Mouse (Mus musculus) forebrain, embryonic 11.5 days (tissue): ENCODE data around the gene Zmym1. TPM values are rescaled to one million over a fixed set of nuclear protein-coding genes. Genes with fewer than 3 reads are reported as not detected.

Source experiments
- ATAC-seq: fragments of 200-750 bp; cut with Nextera tagmentation; replicated peaks from 2 replicates; pipeline ENCODE4 v1.8.0; 2017; ENCODE audit warnings: moderate TSS enrichment; ENCODE audit not compliant: low FRiP score
- DNase-seq: peaks from one replicate; pipeline ENCODE4 v3.0.0-alpha.2; 2017; ENCODE audit warnings: low spot score
- H3K27ac ChIP-seq: fragments of 300-500 bp; sonication (generic); 2 replicates; pipeline ENCODE4 v1.5.1; 2014; ENCODE audit warnings: low read depth, low read length
- H3K27me3 ChIP-seq: fragments of 300-500 bp; sonication (generic); 2 replicates; pipeline ENCODE4 v1.6.1; 2014; ENCODE audit warnings: mild to moderate bottlenecking, low read length, mixed read lengths; ENCODE audit not compliant: control insufficient read depth, insufficient read depth
- H3K36me3 ChIP-seq: fragments of 300-500 bp; sonication (generic); 2 replicates; pipeline ENCODE4 v1.6.1; 2014; ENCODE audit warnings: mild to moderate bottlenecking, low read length, moderate library complexity, mixed read lengths; ENCODE audit not compliant: control insufficient read depth, insufficient read depth
- H3K4me1 ChIP-seq: fragments of 300-500 bp; sonication (generic); replicated peaks from 2 replicates; pipeline ENCODE4 v1.6.1; 2014; ENCODE audit warnings: low read length, mixed read lengths; ENCODE audit not compliant: control insufficient read depth, insufficient read depth
- H3K4me2 ChIP-seq: fragments of 300-500 bp; sonication (generic); 2 replicates; pipeline ENCODE4 v1.6.1; 2014; ENCODE audit warnings: low read depth, mild to moderate bottlenecking, low read length, moderate library complexity, mixed read lengths; ENCODE audit not compliant: severe bottlenecking
- H3K4me3 ChIP-seq: fragments of 300-500 bp; sonication (generic); 2 replicates; pipeline ENCODE4 v1.5.1; 2014; ENCODE audit warnings: low read depth, low read length
- H3K9ac ChIP-seq: fragments of 300-500 bp; sonication (generic); 2 replicates; pipeline ENCODE4 v1.6.1; 2014; ENCODE audit warnings: low read length
- H3K9me3 ChIP-seq: fragments of 300-500 bp; sonication (generic); 2 replicates; pipeline ENCODE4 v1.6.1; 2016; ENCODE audit warnings: low read length, mixed read lengths; ENCODE audit not compliant: control insufficient read depth
- WGBS: fragments of 180-500 bp; shearing (Covaris S2); extraction: QIAGEN DNeasy Blood & Tissue Kit; methylation state at CpG from one replicate; pipeline ENCODE4 v1.1.7; 2014; 5-methylcytosine and 5-hydroxymethylcytosine counted together
- polyA plus RNA-seq: library from polyadenylated mRNA; unstranded; fragments of >200 nt; fragmentation: Nextera tagmentation; extraction: Ambion mirVana; gene quantifications from 2 replicates; pipeline ENCODE4 v1.2.1, GENCODE M21; 2014

The Zmym1 gene
- polyA plus RNA-seq, 1 experiment from 2014 or later, result 37.3 TPM

DNA sequence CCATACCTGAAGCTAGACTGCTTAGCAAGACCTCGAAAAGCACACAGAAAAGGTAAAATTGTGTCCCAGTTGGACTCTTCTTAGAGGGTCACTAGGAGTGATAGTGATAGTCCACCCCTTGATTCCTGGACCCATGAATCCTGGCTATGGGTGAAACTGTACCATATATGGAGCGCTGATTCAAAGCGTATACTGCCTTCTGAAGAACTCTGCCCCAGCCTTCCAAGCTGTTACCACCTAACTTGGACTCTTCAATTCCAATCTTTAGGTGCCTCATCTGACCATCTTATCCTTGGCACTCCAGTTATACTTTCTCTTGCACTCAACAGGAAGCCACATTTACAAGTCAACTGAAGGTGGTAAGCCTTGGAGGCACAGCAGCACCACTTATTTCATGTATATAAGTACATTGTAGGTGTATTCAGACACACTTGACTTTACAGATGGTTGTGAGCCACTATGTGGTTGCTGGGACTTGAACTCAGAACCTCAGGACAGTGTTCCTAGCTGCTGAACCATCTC lies 22.1 kb downstream of the Zmym1 start:
- H3K4me2 ChIP-seq, result no peak overlapping the region
- WGBS, result 90% methylated on average over 3 of the region's 3 CpGs
- peaks cover 19% of the 10 kb centered on the region for H3K36me3 ChIP-seq
- ATAC-seq (no peak), DNase-seq (no peak)
- H3K9me3 ChIP-seq, result no peaks in the 10 kb centered on the region
- no peak overlapping the region for H3K9ac ChIP-seq
- H3K4me1 ChIP-seq, result no peaks in the 10 kb centered on the region
- no peaks in the 10 kb centered on the region for H3K27me3 ChIP-seq
- no peak overlapping the region for H3K27ac ChIP-seq
- H3K4me3 ChIP-seq, result no peak overlapping the region

DNA sequence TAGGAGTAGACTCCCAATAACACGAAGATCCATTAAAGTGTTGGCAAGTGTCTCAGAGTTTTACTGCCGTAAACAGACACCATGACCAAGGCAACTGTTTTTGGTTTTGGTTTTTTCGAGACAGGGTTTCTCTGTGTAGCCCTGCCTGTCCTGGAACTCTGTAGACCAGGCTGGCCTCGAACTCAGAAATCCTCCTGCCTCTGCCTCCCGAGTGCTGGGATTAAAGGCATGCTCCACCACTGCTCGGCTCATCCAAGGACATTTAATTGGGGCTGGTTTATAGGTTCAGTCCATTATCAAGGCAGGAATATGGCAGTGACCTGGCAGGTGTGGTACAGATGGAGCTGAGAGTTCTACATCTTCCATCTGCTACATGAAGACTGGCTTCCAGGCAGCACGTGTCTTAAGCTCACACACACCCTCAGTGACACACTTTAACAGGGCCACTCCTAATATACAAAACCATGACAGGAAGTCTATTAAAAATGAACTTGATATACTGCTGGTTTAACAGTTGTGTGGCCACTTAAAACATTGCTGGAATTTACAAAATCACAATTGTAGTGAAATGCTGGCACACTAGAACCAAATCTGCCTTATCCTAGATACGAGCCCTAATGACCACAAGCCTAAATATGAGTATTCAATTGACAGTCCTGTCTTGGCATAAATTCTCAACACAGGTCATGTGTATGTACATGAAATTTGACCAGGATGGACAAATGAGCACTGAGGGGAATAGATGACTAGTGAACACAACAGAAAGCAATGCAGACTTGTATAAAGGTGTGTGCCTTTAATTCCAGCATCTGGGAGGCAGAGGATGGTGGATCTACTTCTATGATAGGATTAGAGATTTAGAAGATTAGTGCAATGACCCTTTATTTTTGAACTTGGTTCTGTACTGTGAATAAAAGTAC lies 22.8 kb downstream of the Zmym1 start:
- H3K27ac ChIP-seq, result no peak overlapping the region
- ATAC-seq (0 out of 2 replicates have a peak, but pooled peaks have one; percentile 35), DNase-seq (no peak)
- H3K4me1 ChIP-seq, result no peaks in the 10 kb centered on the region
- no peaks in the 10 kb centered on the region for H3K9me3 ChIP-seq
- no peaks in the 10 kb centered on the region for H3K27me3 ChIP-seq
- no peak overlapping the region for H3K9ac ChIP-seq
- H3K36me3 ChIP-seq, result peaks cover 25% of the 10 kb centered on the region
- WGBS, result 91% methylated on average over 8 of the region's 8 CpGs
- no peak overlapping the region for H3K4me2 ChIP-seq
- H3K4me3 ChIP-seq, result no peak overlapping the region

DNA sequence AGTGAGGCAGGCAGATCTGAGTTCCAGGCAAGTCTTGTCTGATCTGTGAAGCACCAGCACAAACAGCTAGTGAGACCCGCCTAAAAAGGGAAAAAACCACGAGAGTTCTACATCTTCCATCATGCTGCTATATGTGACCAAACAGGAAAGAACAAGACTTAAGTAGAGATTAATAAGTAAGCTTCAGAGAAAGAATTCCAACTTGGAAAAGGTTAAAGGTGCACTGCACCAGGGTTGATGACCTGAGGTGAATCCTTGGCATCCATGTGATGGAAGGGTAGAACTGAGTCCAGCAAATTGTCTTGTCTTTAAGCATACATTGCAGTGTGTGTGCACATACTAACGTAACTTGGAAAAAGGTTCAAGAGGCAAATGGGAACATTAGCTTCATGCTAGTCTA lies 23.8 kb downstream of the Zmym1 start:
- DNase-seq, result no peak
- no peaks in the 10 kb centered on the region for H3K27me3 ChIP-seq
- H3K9me3 ChIP-seq, result no peaks in the 10 kb centered on the region
- H3K4me3 ChIP-seq, result no peak overlapping the region
- no peak overlapping the region for H3K9ac ChIP-seq
- H3K4me1 ChIP-seq, result no peaks in the 10 kb centered on the region
- WGBS, result 91% methylated on average over 3 of the region's 3 CpGs
- no peak overlapping the region for H3K4me2 ChIP-seq
- H3K27ac ChIP-seq, result no peak overlapping the region
- H3K36me3 ChIP-seq, result peaks cover 30% of the 10 kb centered on the region
- no peak for ATAC-seq

DNA sequence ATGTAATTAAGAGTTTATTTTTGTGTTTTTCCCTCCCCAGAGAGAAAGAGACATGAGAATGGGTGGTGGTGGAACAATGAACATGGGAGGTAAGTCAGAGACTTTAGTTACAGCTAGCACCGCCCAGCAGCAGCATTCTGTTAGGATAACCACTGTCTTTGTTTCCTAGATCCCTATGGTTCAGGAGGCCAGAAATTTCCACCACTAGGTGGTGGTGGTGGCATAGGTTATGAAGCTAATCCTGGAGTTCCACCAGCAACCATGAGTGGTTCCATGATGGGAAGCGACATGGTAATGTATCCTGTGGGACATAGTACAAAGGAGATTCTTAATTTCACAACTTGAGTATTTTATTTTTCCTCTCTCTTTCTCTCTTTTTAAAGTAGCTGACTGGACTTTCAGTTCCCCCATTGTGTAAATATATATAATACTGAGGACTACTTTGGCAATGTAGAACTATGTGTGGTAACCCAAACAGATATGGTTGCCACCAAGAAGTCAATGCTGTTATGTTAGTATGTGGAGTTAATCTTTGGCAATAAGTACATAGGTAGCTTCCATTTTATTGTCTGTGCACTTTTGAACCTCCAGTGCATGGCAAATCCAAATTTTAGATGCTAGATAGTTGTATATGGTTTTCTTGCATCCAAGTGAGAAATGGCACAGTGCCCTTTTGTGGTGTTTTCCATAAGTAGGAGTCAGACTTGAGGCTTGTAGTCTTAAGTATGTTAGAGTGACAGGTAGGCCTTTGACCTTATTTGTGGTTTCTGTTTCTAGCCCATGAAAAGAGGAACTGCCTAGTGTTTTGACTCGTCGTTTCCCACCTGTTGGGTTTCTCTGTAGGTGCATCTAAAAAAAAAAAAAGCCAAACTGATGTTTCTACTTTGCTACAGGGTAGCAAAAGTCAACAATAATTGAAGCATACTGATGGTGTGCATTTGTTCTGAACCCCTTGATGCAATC lies 33.4 kb downstream of the Zmym1 start:
- Histone ChIP-seq H3K4me3 (no peak overlapping the region), H3K36me3 (peaks cover 34% of the 10 kb centered on the region), H3K27ac (no peak overlapping the region), H3K9me3 (no peaks in the 10 kb centered on the region), H3K9ac (no peak overlapping the region), H3K4me1 (peaks cover 9% of the 10 kb centered on the region; the same call in 1 of the 2 replicates), H3K4me2 (no peak overlapping the region), H3K27me3 (no peaks in the 10 kb centered on the region)
- no peak for ATAC-seq
- no peak for DNase-seq
- 81% methylated on average over 4 of the region's 4 CpGs for WGBS

DNA sequence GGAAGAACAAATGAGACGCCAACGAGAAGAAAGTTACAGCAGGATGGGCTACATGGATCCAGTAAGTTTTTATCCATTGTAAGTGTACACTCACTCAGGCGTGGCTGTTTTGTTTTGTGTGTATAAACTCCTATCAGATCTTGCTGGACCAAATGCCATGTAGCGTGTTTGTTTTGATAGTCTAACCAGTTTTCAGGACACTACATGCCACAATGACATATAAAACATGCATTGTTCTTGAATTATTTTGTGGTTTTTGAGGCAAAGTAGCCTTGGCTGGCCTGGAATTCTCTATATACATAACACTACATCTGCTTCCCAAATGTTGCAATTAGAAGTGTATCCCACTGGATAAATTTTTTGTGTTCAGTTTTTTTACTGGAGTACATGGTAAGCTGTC lies 34.1 kb downstream of the Zmym1 start:
- 96% methylated on average over 4 of the region's 4 CpGs for WGBS
- Histone ChIP-seq H3K4me3 (no peak overlapping the region), H3K9ac (no peak overlapping the region), H3K27ac (no peak overlapping the region), H3K36me3 (peaks cover 32% of the 10 kb centered on the region), H3K4me1 (peaks cover 9% of the 10 kb centered on the region; the same call in 1 of the 2 replicates), H3K4me2 (no peak overlapping the region), H3K27me3 (no peaks in the 10 kb centered on the region), H3K9me3 (no peaks in the 10 kb centered on the region)
- ATAC-seq (no peak), DNase-seq (no peak)

DNA sequence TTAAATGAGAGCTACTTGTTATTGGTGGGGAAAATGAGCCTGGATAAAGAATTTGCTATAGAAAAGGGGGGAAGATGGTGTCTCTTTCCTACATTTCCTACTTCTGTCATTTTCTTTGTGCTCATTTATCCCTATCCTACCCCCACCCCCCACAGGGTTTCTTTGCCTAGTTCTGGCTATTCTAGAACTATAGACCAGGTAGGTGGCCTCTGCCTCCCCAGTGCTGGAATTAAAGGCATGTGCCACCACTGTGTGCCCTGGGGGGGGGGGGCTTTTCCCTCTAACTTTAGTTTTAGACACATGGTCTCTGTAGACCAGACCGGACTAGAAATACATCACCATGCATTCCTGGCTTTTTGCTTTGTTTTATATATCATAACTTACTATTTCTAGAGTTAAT lies 36.7 kb downstream of the Zmym1 start:
- H3K4me2 ChIP-seq, result peak overlapping the region; percentile 88
- no peaks in the 10 kb centered on the region for H3K27me3 ChIP-seq
- ATAC-seq (no peak), DNase-seq (no peak)
- H3K4me1 ChIP-seq, result peaks cover 9% of the 10 kb centered on the region; the same call in 1 of the 2 replicates
- H3K9me3 ChIP-seq, result no peaks in the 10 kb centered on the region
- H3K4me3 ChIP-seq, result peak overlapping the region; percentile 100
- H3K9ac ChIP-seq, result peak overlapping the region; percentile 29
- no peak overlapping the region for H3K27ac ChIP-seq
- WGBS, result 79% methylated on average over 1 of the region's 1 CpGs
- H3K36me3 ChIP-seq, result peaks cover 22% of the 10 kb centered on the region

DNA sequence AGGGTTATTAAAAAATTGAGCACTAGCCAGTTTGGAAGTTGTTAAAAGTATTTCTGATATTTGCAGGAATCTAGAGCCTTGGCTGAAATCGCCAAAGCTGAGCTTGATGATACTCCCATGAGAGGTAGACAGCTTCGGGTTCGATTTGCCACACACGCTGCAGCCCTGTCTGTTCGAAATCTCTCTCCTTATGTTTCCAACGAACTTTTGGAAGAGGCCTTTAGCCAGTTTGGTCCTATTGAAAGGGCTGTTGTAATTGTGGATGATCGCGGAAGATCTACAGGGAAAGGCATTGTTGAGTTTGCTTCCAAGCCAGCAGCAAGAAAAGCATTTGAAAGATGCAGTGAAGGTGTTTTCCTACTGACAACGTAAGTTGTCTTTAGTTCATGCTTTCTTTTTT lies 37.8 kb downstream of the Zmym1 start:
- no peaks in the 10 kb centered on the region for H3K27me3 ChIP-seq
- H3K9ac ChIP-seq, result peak overlapping the region; percentile 100
- ATAC-seq, result no peak
- no peak for DNase-seq
- 5% methylated on average over 9 of the region's 9 CpGs for WGBS
- H3K4me3 ChIP-seq, result peak overlapping the region; percentile 100
- H3K27ac ChIP-seq, result no peak overlapping the region
- peaks cover 19% of the 10 kb centered on the region for H3K36me3 ChIP-seq
- H3K4me2 ChIP-seq, result peak overlapping the region; percentile 88
- H3K9me3 ChIP-seq, result no peaks in the 10 kb centered on the region
- H3K4me1 ChIP-seq, result peaks cover 9% of the 10 kb centered on the region; the same call in 1 of the 2 replicates

DNA sequence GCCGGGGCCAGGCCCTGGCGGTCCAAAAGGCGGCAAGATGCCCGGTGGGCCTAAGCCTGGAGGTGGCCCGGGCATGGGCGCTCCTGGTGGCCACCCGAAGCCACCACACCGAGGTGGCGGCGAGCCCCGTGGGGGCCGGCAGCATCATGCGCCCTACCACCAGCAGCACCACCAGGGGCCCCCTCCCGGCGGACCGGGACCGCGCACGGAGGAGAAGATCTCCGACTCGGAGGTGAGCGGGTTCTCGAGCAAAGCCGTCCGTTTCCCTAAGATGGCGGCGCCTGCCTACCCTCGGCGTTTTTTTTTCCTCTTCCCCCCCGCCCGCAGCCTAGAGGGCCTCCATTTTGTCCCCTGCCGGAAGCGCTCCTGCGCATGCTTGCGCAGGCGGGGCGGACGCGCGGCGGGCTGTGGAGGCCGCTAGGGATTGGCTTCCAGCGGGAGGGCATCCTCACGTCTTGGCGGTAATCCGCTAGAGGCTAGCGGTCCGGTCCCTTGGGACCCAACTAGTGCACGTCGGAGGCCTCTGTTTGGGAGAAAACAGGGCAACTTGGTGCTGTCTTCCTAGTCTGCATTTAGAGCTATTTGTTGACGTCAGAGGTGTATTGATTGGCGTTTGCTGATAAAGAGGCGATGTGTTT lies 38.8 kb downstream of the Zmym1 start:
- H3K27ac ChIP-seq, result peak overlapping the region; percentile 95
- peaks cover 7% of the 10 kb centered on the region; the same call in 1 of the 2 replicates for H3K4me1 ChIP-seq
- H3K9ac ChIP-seq, result peak overlapping the region; percentile 100
- under 1% methylated on average over 53 of the region's 53 CpGs for WGBS
- ATAC-seq (peak; percentile 68), DNase-seq (peak; percentile 94)
- no peaks in the 10 kb centered on the region for H3K27me3 ChIP-seq
- peaks cover 9% of the 10 kb centered on the region; the same call in 1 of the 2 replicates for H3K36me3 ChIP-seq
- H3K9me3 ChIP-seq, result no peaks in the 10 kb centered on the region
- H3K4me2 ChIP-seq, result peak overlapping the region; percentile 88; the same call in 1 of the 2 replicates
- peak overlapping the region; percentile 100 for H3K4me3 ChIP-seq
